Mouse (Mus musculus) liver, embryonic 14.5 days (tissue): ENCODE measurements at regions not wholly inside any gene's neighbourhood (a gene's known extent, or its start where the extent isn't known, plus 50 kb on each side); places are given as distances from the start of the nearest gene placed in this dataset.

Experiments
- CTCF ChIP-seq: IDR thresholded peaks from 2 replicates; pipeline ENCODE4 v1.5.1; 2016; ENCODE audit warnings: antibody characterized with exemption, low read depth, control low read depth
- EP300 ChIP-seq: IDR thresholded peaks from 2 replicates; pipeline ENCODE4 v1.6.1; 2016; ENCODE audit warnings: antibody characterized with exemption, low read depth

DNA sequence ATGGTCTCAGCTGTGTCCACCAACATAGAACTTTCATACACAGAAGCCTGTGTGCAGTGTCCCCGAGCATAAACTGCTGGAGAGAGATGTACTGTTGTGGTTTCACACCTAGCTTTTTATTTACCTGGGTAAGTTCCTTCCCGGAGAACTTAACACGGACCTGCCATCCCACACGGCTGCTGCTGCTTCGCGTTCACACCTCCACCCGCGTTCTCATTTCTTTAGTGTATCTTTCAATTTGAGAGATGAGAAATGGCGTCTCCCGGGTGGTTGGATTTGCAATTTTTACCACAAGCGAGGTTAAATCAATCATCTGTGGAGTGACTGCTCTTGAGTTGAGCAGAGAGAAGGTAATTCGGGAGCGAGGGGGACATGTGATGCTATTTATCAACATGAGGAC is 223.0 kb downstream of the Suds3 start:
- TF ChIP-seq CTCF (no peak), EP300 (no peak)
